Mouse (Mus musculus) urinary bladder, postnatal 25 days (tissue): ENCODE measurements at regions not wholly inside any gene's neighbourhood (a gene's known extent, or its start where the extent isn't known, plus 50 kb on each side); places are given as distances from the start of the nearest gene placed in this dataset.

Experiments used
- DNase-seq: peaks from one replicate; pipeline ENCODE4 v3.0.0; 2022; ENCODE audit warnings: low spot score

- DNase-seq, result no peak
These were observed 187.3 kb upstream of the Eci2 start for GRCm38 (mm10) chr13:35214219-35214618.

- DNase-seq, result no peak
These were observed 199.4 kb upstream of the Eci2 start for GRCm38 (mm10) chr13:35226142-35226829.

GRCm38 (mm10) chr13:35226944-35227343 lies 200.0 kb upstream of the Eci2 start:
- DNase-seq, result no peak

- DNase-seq, result no peak
These were observed 202.7 kb upstream of the Eci2 start for GRCm38 (mm10) chr13:35229601-35230000.

GRCm38 (mm10) chr13:35233636-35234035 lies 206.7 kb upstream of the Eci2 start:
- no peak for DNase-seq

- DNase-seq, result no peak
These were observed 214.5 kb upstream of the Eci2 start for GRCm38 (mm10) chr13:35241443-35241842.

- no peak for DNase-seq
These were observed 217.1 kb upstream of the Eci2 start for GRCm38 (mm10) chr13:35243946-35244345.

- DNase-seq, result no peak
These were observed 230.5 kb upstream of the Eci2 start for GRCm38 (mm10) chr13:35257386-35257785.

GRCm38 (mm10) chr13:35258720-35259119 lies 231.8 kb upstream of the Eci2 start:
- DNase-seq, result no peak

- DNase-seq, result no peak
These were observed 257.1 kb upstream of the Eci2 start for GRCm38 (mm10) chr13:35283959-35284358.

- DNase-seq, result no peak
These were observed 275.2 kb upstream of the Eci2 start for GRCm38 (mm10) chr13:35302088-35302487.

- DNase-seq, result no peak
These were observed 289.9 kb upstream of the Eci2 start for GRCm38 (mm10) chr13:35316772-35317171.

GRCm38 (mm10) chr13:35326682-35327242 lies 299.9 kb upstream of the Eci2 start:
- no peak for DNase-seq

GRCm38 (mm10) chr13:35328320-35328719 lies 301.4 kb upstream of the Eci2 start:
- no peak for DNase-seq

GRCm38 (mm10) chr13:35330926-35331325 lies 304.0 kb upstream of the Eci2 start:
- no peak for DNase-seq

GRCm38 (mm10) chr13:35345507-35346129 lies 314.0 kb upstream of the Cdyl start:
- DNase-seq, result no peak

- no peak for DNase-seq
These were observed 311.4 kb upstream of the Cdyl start for GRCm38 (mm10) chr13:35348283-35348682.

- DNase-seq, result no peak
These were observed 300.3 kb upstream of the Cdyl start for GRCm38 (mm10) chr13:35359345-35359744.

- no peak for DNase-seq
These were observed 282.1 kb upstream of the Cdyl start for GRCm38 (mm10) chr13:35377487-35377886.

- DNase-seq, result no peak
These were observed 280.1 kb upstream of the Cdyl start for GRCm38 (mm10) chr13:35379500-35379899.

GRCm38 (mm10) chr13:35380224-35381009 lies 279.2 kb upstream of the Cdyl start:
- no peak for DNase-seq

- no peak for DNase-seq
These were observed 278.0 kb upstream of the Cdyl start for GRCm38 (mm10) chr13:35381641-35382040.
